Mouse (Mus musculus) forebrain, embryonic 10.5 days (tissue): ENCODE results near the gene Fads2. TPM values are rescaled to one million over a fixed set of nuclear protein-coding genes. Genes with fewer than 3 reads are reported as not detected.

Source experiments
- DNase-seq: peaks from one replicate; pipeline ENCODE4 v3.0.0-alpha.2; 2017; ENCODE audit warnings: low spot score; ENCODE audit errors: extremely low spot score
- H3K27ac ChIP-seq: fragments of 300-500 bp; sonication (generic); 2 replicates; pipeline ENCODE4 v1.5.1; 2016; ENCODE audit warnings: mild to moderate bottlenecking
- H3K27me3 ChIP-seq: fragments of 300-500 bp; sonication (generic); 2 replicates; pipeline ENCODE4 v1.6.1; 2016; ENCODE audit warnings: mild to moderate bottlenecking; ENCODE audit not compliant: poor library complexity, severe bottlenecking
- H3K36me3 ChIP-seq: fragments of 300-500 bp; sonication (generic); replicated peaks from 2 replicates; pipeline ENCODE4 v1.6.1; 2016; ENCODE audit warnings: mild to moderate bottlenecking, moderate library complexity
- H3K4me1 ChIP-seq: fragments of 300-500 bp; sonication (generic); 2 replicates; pipeline ENCODE4 v1.6.1; 2016
- H3K4me3 ChIP-seq: fragments of 300-500 bp; sonication (generic); 2 replicates; pipeline ENCODE4 v1.5.1; 2016; ENCODE audit warnings: mild to moderate bottlenecking, moderate library complexity
- H3K9me3 ChIP-seq: fragments of 300-500 bp; sonication (generic); 2 replicates; pipeline ENCODE4 v1.6.1; 2016; ENCODE audit warnings: mild to moderate bottlenecking, moderate library complexity
- WGBS: fragments of 180-500 bp; shearing (Covaris S2); methylation state at CpG from one replicate; pipeline ENCODE4 v1.1.7; 2016; 5-methylcytosine and 5-hydroxymethylcytosine counted together
- polyA plus RNA-seq: library from polyadenylated mRNA; unstranded; fragments of >200 nt; fragmentation: Nextera tagmentation; extraction: Ambion mirVana; gene quantifications from 2 replicates; pipeline ENCODE4 v1.2.1, GENCODE M21; 2016

Fads2 gene
- polyA plus RNA-seq, 1 experiment from 2014 or later = 201 TPM

- Histone ChIP-seq H3K4me1 (peaks cover 3% of the 10 kb centered on the region; the same call in 1 of the 2 replicates), H3K27ac (no peak overlapping the region), H3K27me3 (no peaks in the 10 kb centered on the region), H3K36me3 (peaks cover 100% of the 10 kb centered on the region), H3K4me3 (no peak overlapping the region), H3K9me3 (no peaks in the 10 kb centered on the region)
- 97% methylated on average over 3 of the region's 3 CpGs for WGBS
- no peak for DNase-seq
These were observed 35.0 kb downstream of the Fads2 start for GRCm38 (mm10) chr19:10066502-10066901.

- WGBS = 95% methylated on average over 4 of the region's 4 CpGs
- Histone ChIP-seq H3K4me1 (peaks cover 5% of the 10 kb centered on the region; the same call in 1 of the 2 replicates), H3K27ac (no peak overlapping the region), H3K27me3 (no peaks in the 10 kb centered on the region), H3K4me3 (no peak overlapping the region), H3K36me3 (peaks cover 100% of the 10 kb centered on the region), H3K9me3 (no peaks in the 10 kb centered on the region)
- no peak for DNase-seq
These were observed 35.4 kb downstream of the Fads2 start for GRCm38 (mm10) chr19:10066189-10066500.

- H3K4me1 ChIP-seq = peaks cover 10% of the 10 kb centered on the region; the same call in 1 of the 2 replicates
- H3K27me3 ChIP-seq = no peaks in the 10 kb centered on the region
- no peaks in the 10 kb centered on the region for H3K9me3 ChIP-seq
- H3K27ac ChIP-seq = no peak overlapping the region
- 92% methylated on average over 5 of the region's 5 CpGs for WGBS
- no peak for DNase-seq
- no peak overlapping the region for H3K4me3 ChIP-seq
- H3K36me3 ChIP-seq = peaks cover 100% of the 10 kb centered on the region
These were observed 35.9 kb downstream of the Fads2 start for GRCm38 (mm10) chr19:10065465-10066188.

GRCm38 (mm10) chr19:10064173-10065012 is 37.2 kb downstream of the Fads2 start:
- no peaks in the 10 kb centered on the region for H3K27me3 ChIP-seq

GRCm38 (mm10) chr19:10062862-10063261 is 38.7 kb downstream of the Fads2 start:
- WGBS = 95% methylated on average over 5 of the region's 5 CpGs
- Histone ChIP-seq H3K36me3 (peaks cover 73% of the 10 kb centered on the region), H3K9me3 (no peaks in the 10 kb centered on the region), H3K27me3 (no peaks in the 10 kb centered on the region), H3K4me3 (no peak overlapping the region), H3K27ac (no peak overlapping the region), H3K4me1 (peaks cover 17% of the 10 kb centered on the region; the same call in 1 of the 2 replicates)
- no peak for DNase-seq

More at GRCm38 (mm10) chr19:10064173-10065012, 37.2 kb downstream of the Fads2 start:
- no peak overlapping the region for H3K27ac ChIP-seq
- 87% methylated on average over 10 of the region's 10 CpGs for WGBS
- no peak for DNase-seq
- no peaks in the 10 kb centered on the region for H3K9me3 ChIP-seq
- peaks cover 13% of the 10 kb centered on the region; the same call in 1 of the 2 replicates for H3K4me1 ChIP-seq
- H3K4me3 ChIP-seq = no peak overlapping the region
- H3K36me3 ChIP-seq = peaks cover 88% of the 10 kb centered on the region

GRCm38 (mm10) chr19:10062292-10062691 is 39.3 kb downstream of the Fads2 start:
- Histone ChIP-seq H3K27ac (no peak overlapping the region), H3K4me1 (peaks cover 17% of the 10 kb centered on the region; the same call in 1 of the 2 replicates), H3K4me3 (no peak overlapping the region), H3K27me3 (no peaks in the 10 kb centered on the region), H3K9me3 (no peaks in the 10 kb centered on the region), H3K36me3 (peaks cover 72% of the 10 kb centered on the region)
- DNase-seq = no peak
- WGBS = 90% methylated on average over 8 of the region's 8 CpGs

GRCm38 (mm10) chr19:10061624-10062023 is 39.9 kb downstream of the Fads2 start:
- no peak for DNase-seq
- 86% methylated on average over 2 of the region's 2 CpGs for WGBS

GRCm38 (mm10) chr19:10060783-10061590 is 40.6 kb downstream of the Fads2 start:
- DNase-seq = no peak
- Histone ChIP-seq H3K36me3 (peaks cover 59% of the 10 kb centered on the region), H3K4me3 (no peak overlapping the region), H3K4me1 (peaks cover 17% of the 10 kb centered on the region; the same call in 1 of the 2 replicates), H3K27me3 (no peaks in the 10 kb centered on the region), H3K27ac (no peak overlapping the region), H3K9me3 (no peaks in the 10 kb centered on the region)
- WGBS = 72% methylated on average over 8 of the region's 8 CpGs

More at GRCm38 (mm10) chr19:10061624-10062023, 39.9 kb downstream of the Fads2 start:
- Histone ChIP-seq H3K27me3 (no peaks in the 10 kb centered on the region), H3K27ac (no peak overlapping the region), H3K4me1 (peaks cover 17% of the 10 kb centered on the region; the same call in 1 of the 2 replicates), H3K9me3 (no peaks in the 10 kb centered on the region), H3K4me3 (no peak overlapping the region), H3K36me3 (peaks cover 66% of the 10 kb centered on the region)

GRCm38 (mm10) chr19:10059911-10060567 is 41.5 kb downstream of the Fads2 start:
- Histone ChIP-seq H3K4me1 (peaks cover 17% of the 10 kb centered on the region; the same call in 1 of the 2 replicates), H3K36me3 (peaks cover 50% of the 10 kb centered on the region), H3K4me3 (no peak overlapping the region), H3K27ac (no peak overlapping the region), H3K9me3 (no peaks in the 10 kb centered on the region), H3K27me3 (no peaks in the 10 kb centered on the region)
- WGBS = 61% methylated on average over 10 of the region's 10 CpGs
- DNase-seq = peak; percentile 41

GRCm38 (mm10) chr19:10058876-10059427 is 42.6 kb downstream of the Fads2 start:
- Histone ChIP-seq H3K27ac (no peak overlapping the region), H3K4me1 (peaks cover 17% of the 10 kb centered on the region; the same call in 1 of the 2 replicates), H3K27me3 (no peaks in the 10 kb centered on the region), H3K36me3 (peaks cover 39% of the 10 kb centered on the region), H3K9me3 (no peaks in the 10 kb centered on the region), H3K4me3 (no peak overlapping the region)
- DNase-seq = no peak
- WGBS = 43% methylated on average over 9 of the region's 9 CpGs

- 89% methylated on average over 1 of the region's 1 CpGs for WGBS
- Histone ChIP-seq H3K27me3 (no peaks in the 10 kb centered on the region), H3K9me3 (no peaks in the 10 kb centered on the region), H3K4me1 (peaks cover 17% of the 10 kb centered on the region; the same call in 1 of the 2 replicates), H3K36me3 (peaks cover 33% of the 10 kb centered on the region), H3K27ac (no peak overlapping the region), H3K4me3 (no peak overlapping the region)
- no peak for DNase-seq
These were observed 43.2 kb downstream of the Fads2 start for GRCm38 (mm10) chr19:10058352-10058825.
